Mouse (Mus musculus): ENCODE data around the gene Slc25a40. TPM values are rescaled to one million over a fixed set of nuclear protein-coding genes. Genes with fewer than 3 reads are reported as not detected.

Slc25a40 gene
- total and polyA plus RNA-seq, 3 experiments, result 3.2 to 6.0 TPM; not detected in 1

- Histone ChIP-seq H3K4me3 (ENCODE audit: control insufficient read depth in 1 of 2, insufficient read depth in 1 of 2, low read depth in 2 of 2, low read length in 2 of 2) (no peak overlapping the region), H3K27ac (ENCODE audit: control insufficient read depth, low read depth, low read length) (no peak overlapping the region), H3K9me3 (replicated peaks; ENCODE audit: insufficient read depth, low read length) (no peaks in the 10 kb centered on the region), H3K79me2 (ENCODE audit: control insufficient read depth, insufficient read depth, low read length, poor library complexity) (peaks cover 37% of the 10 kb centered on the region), H3K36me3 (ENCODE audit: control insufficient read depth in 1 of 2, insufficient read depth in 2 of 2, low read length in 2 of 2) (peaks cover 27 to 51% of the 10 kb centered on the region in 2 experiments), H3K4me1 (ENCODE audit: control insufficient read depth in 1 of 2, insufficient read depth in 2 of 2, low read length in 2 of 2) (peaks cover 0 to 18% of the 10 kb centered on the region in 2 experiments), H3K27me3 (ENCODE audit: control insufficient read depth in 1 of 2, insufficient read depth in 2 of 2, low read length in 2 of 2) (no peaks in the 10 kb centered on the region), H3K9ac (ENCODE audit: control insufficient read depth, low read depth, low read length, poor library complexity, severe bottlenecking) (no peak overlapping the region)
- DNase-seq (ENCODE audit: low read depth, low spot score), result no peak
- no peak for TF ChIP-seq MEF2A (IDR thresholded peaks at IDR 0.05; ENCODE audit: extremely low read depth, insufficient replicate concordance, low read depth, low read length, poor library complexity, severe bottlenecking)
- TF ChIP-seq MYC (IDR thresholded peaks at IDR 0.05; ENCODE audit: low read depth, low read length), result no peak
- no peak for TF ChIP-seq SIN3A (IDR thresholded peaks at IDR 0.05; ENCODE audit: low read length)
- no peak for TF ChIP-seq ZMIZ1 (IDR thresholded peaks at IDR 0.05; ENCODE audit: low read depth, low read length)
- no peak for TF ChIP-seq TCF12 (IDR thresholded peaks at IDR 0.05; ENCODE audit: low read depth, low read length)
- no peak for TF ChIP-seq POLR2AphosphoS2 (IDR thresholded peaks at IDR 0.05; ENCODE audit: low read length)
- no peak for TF ChIP-seq KAT2A (conservative IDR thresholded peaks at IDR 0.05; ENCODE audit: low read depth, low read length)
- no peak for TF ChIP-seq BHLHE40 (IDR thresholded peaks at IDR 0.05; ENCODE audit: borderline replicate concordance, low read depth, low read length)
- no peak for TF ChIP-seq TAL1 (IDR thresholded peaks at IDR 0.05; ENCODE audit: low read length)
- no peak for TF ChIP-seq UBTF (IDR thresholded peaks at IDR 0.05; ENCODE audit: borderline replicate concordance, insufficient read depth, low read depth, low read length)
Measured at GRCm38 (mm10) chr5:8416683-8417413, 5.8 kb upstream of the Slc25a40 start.

DNA sequence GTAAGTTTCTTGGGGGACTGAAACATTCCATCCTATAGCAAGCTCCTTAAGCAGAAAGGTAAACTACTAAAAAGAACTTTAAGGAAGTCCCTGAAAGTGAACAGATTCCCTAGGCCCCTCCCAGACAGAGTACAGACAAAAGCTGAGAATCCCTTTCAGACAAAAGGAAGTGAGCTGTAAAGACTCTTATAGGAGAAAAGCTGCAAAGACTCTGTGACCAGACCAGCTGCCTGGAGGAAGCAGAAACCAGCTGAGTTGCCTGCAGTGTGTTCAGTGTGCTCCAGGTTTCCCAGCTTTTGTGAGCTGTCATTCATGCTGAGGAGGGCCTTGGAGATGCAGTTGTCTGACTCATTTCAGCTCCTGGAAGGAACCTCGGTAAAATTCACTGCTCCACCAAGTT is 5.2 kb upstream of the Slc25a40 start:
- H3K9me3 ChIP-seq (replicated peaks; ENCODE audit: insufficient read depth, low read length), result no peaks in the 10 kb centered on the region
- no peak overlapping the region for H3K9ac ChIP-seq (ENCODE audit: control insufficient read depth, low read depth, low read length, poor library complexity, severe bottlenecking)
- H3K79me2 ChIP-seq (ENCODE audit: control insufficient read depth, insufficient read depth, low read length, poor library complexity), result peaks cover 42% of the 10 kb centered on the region
- peak; percentile 39 for DNase-seq (ENCODE audit: low read depth, low spot score)
- no peak overlapping the region for H3K4me3 ChIP-seq (ENCODE audit: control insufficient read depth in 1 of 2, insufficient read depth in 1 of 2, low read depth in 2 of 2, low read length in 2 of 2)
- no peak overlapping the region for H3K27ac ChIP-seq (ENCODE audit: control insufficient read depth, low read depth, low read length)
- TF ChIP-seq CHD1 (IDR thresholded peaks at IDR 0.05; ENCODE audit: low read depth, low read length) (no peak), TCF12 (IDR thresholded peaks at IDR 0.05; ENCODE audit: low read depth, low read length) (no peak), RAD21 (IDR thresholded peaks at IDR 0.05; ENCODE audit: low read depth, low read length) (no peak), CHD2 (IDR thresholded peaks at IDR 0.05; ENCODE audit: low read length) (no peak), USF1 (IDR thresholded peaks at IDR 0.05; ENCODE audit: low read depth, low read length) (no peak), POLR2A (IDR thresholded peaks at IDR 0.05; ENCODE audit: control insufficient read depth in 1 of 2, insufficient read depth in 1 of 2, low read depth in 1 of 2, low read length in 2 of 2, poor library complexity in 1 of 2) (no peak), EP300 (IDR thresholded peaks at IDR 0.05; ENCODE audit: low read depth in 1 of 2, low read length in 2 of 2) (no peak), MEF2A (IDR thresholded peaks at IDR 0.05; ENCODE audit: extremely low read depth, insufficient replicate concordance, low read depth, low read length, poor library complexity, severe bottlenecking) (no peak), NRF1 (IDR thresholded peaks at IDR 0.05; ENCODE audit: insufficient read depth, low read depth, low read length, poor library complexity, severe bottlenecking) (no peak), ZMIZ1 (IDR thresholded peaks at IDR 0.05; ENCODE audit: low read depth, low read length) (no peak), ETS1 (IDR thresholded peaks at IDR 0.05; ENCODE audit: low read depth, low read length) (no peak), NELFE (IDR thresholded peaks at IDR 0.05; ENCODE audit: low read depth, low read length) (no peak), TBP (IDR thresholded peaks at IDR 0.05; ENCODE audit: low read depth, low read length) (no peak), MXI1 (IDR thresholded peaks at IDR 0.05; ENCODE audit: low read depth, low read length) (no peak), POLR2AphosphoS5 (IDR thresholded peaks at IDR 0.05; ENCODE audit: borderline replicate concordance, low read depth, low read length) (no peak), ZNF384 (IDR thresholded peaks at IDR 0.05; ENCODE audit: low read depth, low read length) (no peak), JUND (IDR thresholded peaks at IDR 0.05; ENCODE audit: low read depth, low read length) (no peak), E2F4 (IDR thresholded peaks at IDR 0.05; ENCODE audit: borderline replicate concordance, low read depth, low read length) (no peak)
- H3K36me3 ChIP-seq (ENCODE audit: control insufficient read depth in 1 of 2, insufficient read depth in 2 of 2, low read length in 2 of 2), result peaks cover 26 to 51% of the 10 kb centered on the region in 2 experiments
- no peaks in the 10 kb centered on the region for H3K27me3 ChIP-seq (ENCODE audit: control insufficient read depth in 1 of 2, insufficient read depth in 2 of 2, low read length in 2 of 2)
- peaks cover 0 to 18% of the 10 kb centered on the region in 2 experiments for H3K4me1 ChIP-seq (ENCODE audit: control insufficient read depth in 1 of 2, insufficient read depth in 2 of 2, low read length in 2 of 2)

Measured in MEL (cell line).